Mouse (Mus musculus) heart, postnatal 10 days (tissue): ENCODE results near the gene Foxo6. TPM values are rescaled to one million over a fixed set of nuclear protein-coding genes. Genes with fewer than 3 reads are reported as not detected.
A peak's percentile ranks its signal among the peaks of the same experiment; 100 is the strongest.

Experiments used
- DNase-seq, 2 experiments: peaks; one replicate each; pipeline ENCODE4 v3.0.0; 2021
- intact Hi-C: fragments of 180-260 bp; cut with DNase I; formaldehyde crosslinking; loops from one replicate; pipeline ENCODE4 v1.15.1; 2025
- total RNA-seq, 2 experiments: library from RNA; stranded (reverse); gene quantifications; 2 replicates each; pipeline ENCODE4 v1.2.3; 2021

Gene Foxo6
- total RNA-seq, 2 experiments from 2014 or later = 4.9 to 7.9 TPM

GRCm38 (mm10) chr4:120262206-120262605 lies 24.9 kb downstream of the Foxo6 start:
- intact Hi-C loops = no loop called here
- DNase-seq = no peak

GRCm38 (mm10) chr4:120259356-120260181 lies 27.6 kb downstream of the Foxo6 start:
- intact Hi-C loops = no loop called here
- DNase-seq = no peak

- peak; percentile 93 to 94 for DNase-seq
- intact Hi-C loops = loop anchor here (2.0 kb wide), 1 partner anchor 28 kb away; no protein-coding TSS in a partner anchor
These were observed 38.3 kb downstream of the Foxo6 start for GRCm38 (mm10) chr4:120248800-120249261.

GRCm38 (mm10) chr4:120247412-120247811 lies 39.7 kb downstream of the Foxo6 start:
- DNase-seq = peak; percentile 95 to 96
- intact Hi-C loops = loop anchor here (1.0 kb wide), 1 partner anchor 17 kb away; no protein-coding TSS in a partner anchor

GRCm38 (mm10) chr4:120246086-120246485 lies 41.1 kb downstream of the Foxo6 start:
- no peak for DNase-seq
- intact Hi-C loops = no loop called here

GRCm38 (mm10) chr4:120242783-120243262 lies 44.3 kb downstream of the Foxo6 start:
- intact Hi-C loops = no loop called here

GRCm38 (mm10) chr4:120241106-120241505 lies 46.0 kb downstream of the Foxo6 start:
- intact Hi-C loops = no loop called here
- no peak for DNase-seq

More at GRCm38 (mm10) chr4:120242783-120243262, 44.3 kb downstream of the Foxo6 start:
- peak; percentile 69 to 71 for DNase-seq

GRCm38 (mm10) chr4:120239419-120239818 lies 47.7 kb downstream of the Foxo6 start:
- intact Hi-C loops = no loop called here
- DNase-seq = no peak

- no peak for DNase-seq
- intact Hi-C loops = loop anchor here (5.0 kb wide), 1 partner anchor 49 kb away; no protein-coding TSS in a partner anchor
These were observed 53.9 kb downstream of the Foxo6 start for GRCm38 (mm10) chr4:120233243-120233642.

GRCm38 (mm10) chr4:120232541-120232940 lies 54.6 kb downstream of the Foxo6 start:
- no peak for DNase-seq

GRCm38 (mm10) chr4:120231982-120232381 lies 55.2 kb downstream of the Foxo6 start:
- DNase-seq = no peak
- intact Hi-C loops = loop anchor here (2.0 to 5.0 kb wide), 2 partner anchors 50 to 137 kb away; no protein-coding TSS in a partner anchor

More at GRCm38 (mm10) chr4:120232541-120232940, 54.6 kb downstream of the Foxo6 start:
- intact Hi-C loops = loop anchor here (5.0 kb wide), 1 partner anchor 50 kb away; no protein-coding TSS in a partner anchor

GRCm38 (mm10) chr4:120230256-120230649 lies 56.9 kb downstream of the Foxo6 start:
- DNase-seq = peak; percentile 80 to 86
- intact Hi-C loops = loop anchor here (1.0 to 5.0 kb wide), 4 partner anchors 17 to 139 kb away; no protein-coding TSS in a partner anchor

GRCm38 (mm10) chr4:120229505-120230255 lies 57.5 kb downstream of the Foxo6 start:
- intact Hi-C loops = loop anchor here (1.0 to 5.0 kb wide), 4 partner anchors 18 to 139 kb away; no protein-coding TSS in a partner anchor
- peak in 1 of 2 experiments; percentile 30 for DNase-seq

- no peak for DNase-seq
- intact Hi-C loops = no loop called here
These were observed 58.5 kb downstream of the Foxo6 start for GRCm38 (mm10) chr4:120228613-120229012.

- intact Hi-C loops = no loop called here
- DNase-seq = no peak
These were observed 59.9 kb downstream of the Foxo6 start for GRCm38 (mm10) chr4:120227224-120227623.

- intact Hi-C loops = no loop called here
- DNase-seq = no peak
These were observed 60.5 kb downstream of the Foxo6 start for GRCm38 (mm10) chr4:120226682-120227081.

- intact Hi-C loops = loop anchor here (1.0 to 2.0 kb wide), 2 partner anchors 98 to 156 kb away; no protein-coding TSS in a partner anchor
- peak; percentile 75 to 85 for DNase-seq
These were observed 61.9 kb downstream of the Foxo6 start for GRCm38 (mm10) chr4:120225135-120225780.

- intact Hi-C loops = loop anchor here (2.0 kb wide), 1 partner anchor 157 kb away; no protein-coding TSS in a partner anchor
- DNase-seq = peak; percentile 54 to 63
These were observed 63.3 kb downstream of the Foxo6 start for GRCm38 (mm10) chr4:120223805-120224204.

GRCm38 (mm10) chr4:120223108-120223745 lies 63.9 kb downstream of the Foxo6 start:
- intact Hi-C loops = no loop called here
- no peak for DNase-seq

- DNase-seq = no peak
- intact Hi-C loops = no loop called here
These were observed 65.4 kb downstream of the Foxo6 start for GRCm38 (mm10) chr4:120221708-120222107.
